Mouse (Mus musculus): ENCODE measurements at regions not wholly inside any gene's neighbourhood (a gene's known extent, or its start where the extent isn't known, plus 50 kb on each side); places are given as distances from the start of the nearest gene placed in this dataset.
"Not testable (repeated sequence)": the region's sequence is repeated elsewhere in the genome, so short reads cannot be mapped to it uniquely, and the experiment has no call there.

DNA sequence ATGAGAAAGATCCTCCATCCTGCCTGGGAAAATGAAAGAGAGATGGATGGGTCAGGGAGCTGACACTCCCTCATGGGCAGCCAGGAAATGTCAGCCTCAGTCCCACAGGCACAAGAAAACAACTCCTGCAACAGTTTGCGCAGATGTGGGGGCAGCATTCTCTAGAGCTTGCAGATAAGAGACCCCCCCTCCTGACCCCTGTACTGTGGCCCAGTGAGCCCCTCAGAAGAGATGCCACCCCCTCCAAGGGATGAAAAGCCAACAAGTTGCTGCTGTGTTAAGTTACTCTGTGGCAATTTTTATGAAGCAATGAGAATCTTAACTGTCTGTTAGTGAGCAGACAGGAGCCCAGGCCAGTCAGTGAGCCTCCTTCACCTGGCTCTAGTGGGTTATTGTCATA lies 406.5 kb downstream of the 1190002N15Rik start:
- no peak for DNase-seq (ENCODE audit: low read depth, low spot score)

DNA sequence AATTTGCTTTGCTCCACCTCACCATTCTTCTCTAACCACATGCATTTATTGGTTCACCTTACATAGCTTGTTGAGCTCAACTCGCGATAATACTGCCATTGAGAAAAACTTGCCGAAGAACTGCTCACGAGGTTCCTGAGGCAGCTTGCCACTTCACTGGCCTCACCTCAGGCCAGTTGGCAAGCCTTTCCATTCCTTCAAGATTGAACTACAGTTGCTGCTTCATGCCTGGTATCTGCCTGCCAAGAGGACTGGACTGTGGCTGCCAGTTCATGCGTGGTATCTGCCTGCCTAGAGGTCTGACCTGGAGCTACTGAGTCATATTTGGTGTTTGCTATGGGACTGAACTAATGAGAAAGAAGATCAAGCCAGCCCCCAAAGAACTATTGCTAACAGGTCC lies 420.9 kb downstream of the 1190002N15Rik start:
- DNase-seq (ENCODE audit: low read depth, low spot score): no peak

DNA sequence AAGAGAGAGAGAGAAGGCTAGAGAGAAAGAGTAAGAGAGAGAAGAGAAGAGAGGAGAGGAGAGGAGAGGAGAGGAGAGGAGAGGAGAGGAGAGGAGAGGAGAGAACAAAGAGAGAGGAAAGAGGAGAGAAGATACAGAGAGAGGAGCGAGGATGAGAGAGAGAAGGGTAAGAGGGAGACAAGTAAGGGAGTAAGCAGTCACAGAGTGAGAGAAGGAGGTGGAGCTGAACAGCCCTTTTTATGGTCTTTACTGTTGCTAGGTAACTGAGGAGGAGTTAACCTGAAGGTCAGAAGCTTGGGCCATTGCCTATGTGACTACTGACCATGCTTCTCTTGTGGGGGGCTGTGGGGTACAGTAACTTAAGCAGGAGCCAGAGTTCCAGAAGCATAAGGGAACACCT lies 430.2 kb downstream of the 1190002N15Rik start:
- DNase-seq (ENCODE audit: low read depth, low spot score): not testable (repeated sequence)

DNA sequence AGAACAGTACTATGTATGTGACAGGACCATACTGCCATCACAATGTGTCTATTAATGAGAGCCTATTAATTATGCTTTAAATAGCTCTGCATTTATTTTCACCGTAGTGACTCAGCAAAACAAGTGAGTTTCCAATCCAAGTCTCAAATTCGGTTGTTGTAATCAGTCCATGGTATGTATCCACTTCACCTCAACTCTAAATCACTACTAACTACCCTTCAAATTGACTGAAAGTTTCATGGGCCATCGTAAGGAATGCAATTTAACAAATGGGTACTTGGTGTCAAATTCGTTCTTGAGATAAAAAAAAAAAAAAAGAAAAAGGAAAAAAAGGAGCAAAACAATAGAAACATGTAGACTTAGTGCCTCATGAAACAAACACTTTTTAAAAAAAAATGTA lies 433.2 kb downstream of the 1190002N15Rik start:
- DNase-seq (ENCODE audit: low read depth, low spot score): no peak

DNA sequence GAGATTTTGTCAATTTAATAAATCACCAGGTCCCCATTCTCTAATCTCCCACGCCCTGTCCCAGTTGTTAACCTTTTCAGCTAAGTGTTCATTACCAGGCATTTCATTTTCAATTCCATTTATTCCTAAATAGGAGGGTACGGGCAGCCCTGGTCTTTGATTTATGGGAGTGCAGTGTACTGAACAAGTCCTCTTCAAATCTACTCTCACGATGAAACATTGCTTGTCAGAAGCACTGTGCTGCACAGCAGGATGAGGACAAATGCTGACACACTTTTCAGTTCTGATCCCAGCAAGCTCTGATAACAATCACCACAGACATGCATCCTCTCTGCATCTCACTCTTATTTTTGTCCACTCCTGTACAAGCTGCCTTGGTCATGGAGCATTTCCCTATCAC lies 435.9 kb downstream of the 1190002N15Rik start:
- no peak for DNase-seq (ENCODE audit: low read depth, low spot score)

DNA sequence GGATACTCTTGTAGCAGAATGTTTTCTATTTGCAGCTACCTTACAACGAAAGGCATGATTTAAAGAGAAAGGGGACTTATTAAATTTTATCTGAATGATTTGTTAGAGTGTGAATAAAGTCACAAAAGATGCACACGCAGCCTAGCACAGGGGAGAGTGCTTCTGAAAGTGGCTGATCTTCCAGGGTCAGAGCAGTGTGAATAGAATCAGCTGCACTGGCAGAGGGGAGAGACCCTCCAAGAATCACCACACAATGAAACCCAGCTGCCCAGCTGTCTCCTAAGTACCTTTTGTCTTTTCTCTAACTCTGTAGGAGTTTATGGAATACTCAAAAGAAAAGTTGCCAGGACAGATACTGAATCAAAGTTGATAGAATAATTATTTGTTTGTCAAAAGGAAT lies 443.1 kb downstream of the 1190002N15Rik start:
- DNase-seq (ENCODE audit: low read depth, low spot score): no peak

DNA sequence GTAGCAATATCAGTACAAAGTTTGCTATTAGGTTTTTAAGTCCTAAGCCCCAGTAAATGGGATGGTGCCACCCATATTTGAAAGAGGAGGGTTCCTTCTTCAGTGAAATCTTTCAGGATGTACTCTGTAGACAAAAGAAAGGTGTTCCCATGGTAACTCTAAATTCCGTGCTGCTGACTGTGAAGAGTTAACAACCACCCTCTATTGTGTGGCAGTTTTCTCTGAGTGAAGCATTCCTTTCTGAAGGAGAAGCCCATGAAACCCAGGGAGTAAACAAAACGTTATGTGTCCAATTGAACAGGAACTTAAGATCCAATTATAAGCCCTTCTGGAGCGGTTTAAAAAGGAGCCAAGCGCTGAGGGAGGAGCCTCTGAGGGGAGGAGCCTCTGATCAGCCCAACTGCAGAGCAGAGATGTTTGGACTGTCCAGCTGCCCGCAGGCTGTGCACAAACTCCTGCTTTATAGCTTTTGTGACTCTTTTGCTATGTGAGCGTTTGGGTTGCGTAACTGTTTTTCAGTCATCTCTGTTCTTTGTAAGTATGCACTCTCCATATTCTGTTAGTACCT lies 446.1 kb downstream of the 1190002N15Rik start:
- no peak for DNase-seq (ENCODE audit: low read depth, low spot score)

DNA sequence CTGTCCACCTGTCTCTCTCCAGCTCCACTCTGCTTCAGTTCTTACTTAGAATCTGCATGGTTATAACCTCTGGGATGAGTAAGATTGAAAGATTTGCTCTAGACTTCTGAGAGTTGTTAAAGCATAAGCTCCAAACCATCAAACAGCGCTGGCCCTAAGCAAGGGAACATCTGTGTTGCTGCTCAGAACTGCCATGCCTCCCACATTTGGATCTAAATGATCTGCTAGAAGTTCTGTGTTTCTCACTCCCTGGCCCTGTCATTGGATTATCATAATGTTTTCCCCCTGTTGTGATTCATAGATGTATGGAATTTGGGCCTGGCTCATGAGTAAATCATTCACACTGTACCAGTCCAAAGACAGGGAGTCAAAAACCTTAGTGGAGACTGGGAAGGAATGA lies 448.1 kb downstream of the 1190002N15Rik start:
- no peak for DNase-seq (ENCODE audit: low read depth, low spot score)

DNA sequence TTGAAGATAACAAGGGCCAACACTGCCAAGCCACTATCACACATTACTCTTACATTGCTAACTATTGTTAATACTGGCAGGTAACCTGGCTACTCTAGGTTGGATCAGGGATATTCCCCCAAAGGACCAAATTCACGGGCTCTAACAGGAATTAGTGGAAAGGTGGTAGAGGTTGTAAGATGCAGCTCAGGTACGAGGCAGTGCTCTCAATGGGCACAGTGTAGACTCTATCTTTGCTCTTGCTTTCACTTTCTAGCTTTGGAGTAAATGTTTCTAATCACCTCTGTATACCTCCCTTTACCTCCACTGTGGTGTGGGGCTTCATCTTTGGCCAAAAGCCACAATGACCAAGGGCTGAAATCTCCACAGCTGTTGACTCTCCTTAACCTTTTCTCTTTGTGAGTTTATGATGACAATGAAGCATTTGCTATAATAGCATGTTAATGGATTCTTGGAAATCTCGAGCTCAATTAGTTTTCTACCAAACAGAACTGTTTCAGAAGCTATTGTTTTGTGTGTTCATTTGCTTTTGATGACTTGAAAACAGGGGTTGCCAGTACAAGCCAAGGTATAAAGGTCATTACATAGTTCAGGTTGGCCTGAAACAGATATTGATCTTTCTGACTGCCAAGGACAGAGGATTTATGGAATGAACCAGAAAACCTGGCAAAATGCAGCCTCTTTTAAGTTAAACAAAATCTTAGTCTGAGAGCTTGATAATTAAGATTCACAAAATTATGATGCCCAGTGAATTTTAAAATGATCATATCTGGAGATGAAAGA lies 454.1 kb downstream of the 1190002N15Rik start:
- DNase-seq (ENCODE audit: low read depth, low spot score): no peak

DNA sequence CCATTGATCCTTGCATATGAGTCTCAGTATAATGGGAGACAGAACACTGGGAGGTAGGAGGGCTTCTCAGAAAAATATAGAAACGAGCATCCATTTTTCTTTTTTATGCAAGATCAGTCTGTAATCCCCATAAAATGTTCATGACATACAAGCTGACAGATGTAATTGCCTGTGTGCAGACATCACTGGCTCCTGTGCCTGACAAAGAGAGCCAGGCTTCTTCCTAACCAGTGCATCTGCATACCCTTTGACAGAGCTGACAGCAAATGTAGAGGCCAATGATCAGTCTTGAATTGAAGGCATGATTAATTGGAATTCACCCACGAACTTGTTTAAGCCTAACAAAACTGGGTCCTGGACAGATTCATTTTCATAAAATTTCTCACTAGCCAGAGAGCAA lies 463.0 kb downstream of the 1190002N15Rik start:
- DNase-seq (ENCODE audit: low read depth, low spot score): no peak

DNA sequence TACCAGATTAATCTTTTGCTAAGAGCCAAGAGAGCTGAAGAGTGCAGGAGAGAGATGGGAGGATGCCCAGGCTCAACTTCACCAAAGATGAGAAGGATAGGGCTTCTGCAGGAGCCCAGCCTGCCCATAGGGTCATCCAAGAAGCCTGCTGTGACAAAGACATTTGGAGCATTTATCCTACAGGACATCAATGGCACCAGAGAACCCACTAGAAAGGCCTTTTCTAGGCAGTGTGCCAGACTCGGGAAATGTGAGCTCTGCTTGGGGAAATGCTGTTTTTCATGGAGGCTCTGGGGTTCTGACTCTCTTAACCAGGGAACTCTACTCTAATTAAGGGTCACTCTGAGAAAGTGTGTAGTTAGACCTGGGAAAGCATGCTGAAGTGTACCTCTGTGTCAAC lies 470.8 kb downstream of the 1190002N15Rik start:
- DNase-seq (ENCODE audit: low read depth, low spot score): no peak

DNA sequence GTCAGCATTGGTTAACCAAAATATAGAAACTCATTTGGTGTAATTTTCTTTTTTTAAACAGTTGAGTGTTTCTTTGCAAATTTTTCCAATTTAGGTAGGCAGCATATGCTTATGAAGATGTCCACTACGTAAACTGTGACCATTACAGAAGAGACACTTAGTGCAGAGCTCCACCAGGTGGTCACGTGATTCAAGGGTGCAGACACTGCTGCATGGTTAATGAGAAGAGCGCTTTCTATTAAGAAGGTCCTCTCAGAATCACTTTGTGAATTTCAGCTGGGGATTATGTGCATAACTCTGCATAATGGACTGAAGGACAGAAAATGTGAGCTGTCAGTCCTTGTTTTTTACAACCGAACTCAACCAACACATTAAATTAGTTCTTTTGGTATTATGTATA lies 484.7 kb downstream of the 1190002N15Rik start:
- DNase-seq (ENCODE audit: low read depth, low spot score): no peak

DNA sequence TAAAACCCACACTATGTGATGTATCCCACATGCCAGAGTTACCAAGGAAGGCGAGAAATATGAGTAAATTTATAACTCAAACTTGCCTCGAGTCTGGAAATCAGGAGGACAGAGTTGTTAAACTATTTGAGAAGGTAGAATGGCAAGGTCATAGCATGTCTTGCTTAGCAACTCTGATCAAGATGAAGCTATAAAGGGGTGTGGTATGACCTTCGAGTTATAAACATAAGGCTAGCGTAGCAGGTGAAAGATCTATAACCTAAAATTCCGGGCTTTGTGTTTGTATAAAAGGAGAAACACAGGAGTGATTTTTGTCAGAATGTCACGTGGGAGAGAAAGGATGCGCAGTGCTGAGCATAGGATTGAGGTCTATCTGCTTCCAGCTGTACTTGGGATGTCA lies 490.0 kb downstream of the 1190002N15Rik start:
- DNase-seq (ENCODE audit: low read depth, low spot score): no peak

DNA sequence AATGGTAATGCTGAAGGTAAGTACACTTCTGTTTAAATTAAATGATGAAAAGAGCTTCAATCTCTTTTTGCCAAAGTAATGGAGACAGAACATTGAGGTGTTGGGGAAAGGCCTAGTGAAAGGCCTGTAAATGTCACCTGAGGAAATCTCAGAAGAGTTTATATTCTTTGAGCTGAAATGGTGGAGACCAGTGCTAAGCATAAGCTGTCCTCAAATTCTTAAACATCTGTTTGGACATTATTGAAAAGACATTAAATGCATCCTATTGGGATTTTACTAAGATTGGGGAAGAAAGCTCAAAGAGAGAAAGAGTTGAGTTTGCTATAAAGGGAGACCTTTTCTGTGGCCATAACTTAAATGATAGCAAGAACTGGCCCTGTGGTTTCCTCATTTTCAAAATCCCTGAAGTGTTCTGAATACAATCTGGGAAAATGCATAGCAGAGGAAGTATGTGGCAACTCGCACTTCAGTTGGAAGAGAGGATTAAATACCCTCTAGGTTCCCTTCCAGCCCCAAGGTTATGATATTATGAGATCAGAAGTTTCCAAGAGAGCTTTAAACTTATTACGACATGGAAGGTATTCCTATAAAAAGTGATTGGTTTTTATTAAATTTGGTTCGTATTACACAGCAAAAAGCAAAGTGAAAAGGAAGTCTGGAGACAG lies 492.3 kb downstream of the 1190002N15Rik start:
- no peak for DNase-seq (ENCODE audit: low read depth, low spot score)

DNA sequence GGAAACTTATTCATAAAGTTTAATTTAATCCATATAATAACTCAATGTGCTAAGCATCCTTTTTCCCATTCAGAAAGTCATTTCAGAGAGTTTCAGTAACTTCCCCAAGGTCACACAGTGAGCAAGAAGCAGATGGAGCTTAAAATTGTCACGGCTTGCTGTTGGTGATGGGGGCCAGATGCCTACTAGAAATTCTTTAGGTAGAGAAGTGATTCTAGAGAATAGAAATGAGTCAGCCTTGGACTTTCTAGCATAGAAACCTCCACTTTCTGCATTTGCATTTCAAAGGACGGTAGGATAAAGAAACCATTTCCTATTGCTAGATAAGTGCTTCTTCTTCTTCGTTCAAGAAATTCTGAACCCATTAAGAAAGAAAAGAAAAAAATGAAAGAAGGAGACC lies 514.1 kb downstream of the 1190002N15Rik start:
- peak; percentile 27 for DNase-seq (ENCODE audit: low read depth, low spot score)

DNA sequence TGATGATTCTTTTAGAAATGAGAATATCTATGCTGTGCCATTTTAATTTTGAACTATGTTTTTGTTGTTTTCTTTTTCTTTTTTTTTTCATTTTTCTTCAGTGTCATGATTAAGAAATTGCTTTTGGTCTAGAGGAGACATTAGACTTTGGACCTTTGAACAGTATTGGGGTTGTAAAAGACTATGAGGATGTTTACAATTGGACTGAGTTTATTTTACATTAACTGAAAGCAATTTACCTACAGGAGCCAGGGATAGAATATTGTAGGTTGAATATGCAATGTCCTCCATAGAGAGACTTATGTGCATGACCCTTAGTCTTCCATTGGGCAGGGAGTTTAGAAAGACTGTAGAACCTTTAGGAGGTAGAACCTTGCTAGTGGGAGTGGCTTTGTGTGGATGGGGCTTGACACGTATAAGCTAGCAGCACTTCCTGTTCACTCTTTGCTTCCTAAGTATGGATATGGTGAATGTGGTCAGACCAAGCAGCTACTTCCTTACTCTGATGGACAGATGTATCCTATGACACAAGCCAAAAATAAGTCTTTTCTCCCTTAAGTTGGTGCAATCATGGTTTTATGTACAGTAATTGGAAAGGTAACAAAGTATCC lies 516.5 kb downstream of the 1190002N15Rik start:
- no peak for DNase-seq (ENCODE audit: low read depth, low spot score)

DNA sequence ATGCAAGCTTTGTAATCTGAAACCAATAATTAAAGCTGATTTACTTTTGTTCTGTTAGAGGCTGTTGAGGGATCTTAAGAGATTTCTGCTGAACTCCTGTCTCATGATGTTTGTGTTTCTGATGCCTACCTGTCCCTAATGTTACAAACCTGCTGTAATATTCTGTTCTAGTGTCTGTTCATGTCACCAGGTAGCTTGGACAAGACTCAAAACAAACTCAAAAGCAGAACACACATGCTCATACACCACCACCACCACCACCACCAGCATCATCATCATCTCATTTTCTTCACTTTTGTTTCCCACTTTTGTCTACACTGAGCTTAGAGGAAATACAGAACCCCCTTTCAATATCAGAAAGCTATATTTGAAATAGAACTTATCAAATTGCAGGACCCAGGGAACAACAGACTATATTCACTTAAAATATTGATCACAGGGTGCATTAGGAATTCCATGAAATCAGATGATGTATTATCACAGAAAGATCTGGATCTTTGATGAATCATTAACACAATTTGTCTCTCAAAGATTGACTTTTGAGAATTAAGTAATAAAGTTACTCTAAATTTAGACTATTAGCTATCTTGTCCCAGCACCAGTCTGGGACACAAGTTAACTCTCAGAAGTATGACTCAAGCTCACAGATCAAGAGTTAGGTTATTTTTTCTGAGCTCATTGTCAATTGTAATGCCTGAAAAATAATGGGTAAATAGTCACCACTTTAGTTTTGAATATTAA lies 521.0 kb downstream of the 1190002N15Rik start:
- no peak for DNase-seq (ENCODE audit: low read depth, low spot score)

DNA sequence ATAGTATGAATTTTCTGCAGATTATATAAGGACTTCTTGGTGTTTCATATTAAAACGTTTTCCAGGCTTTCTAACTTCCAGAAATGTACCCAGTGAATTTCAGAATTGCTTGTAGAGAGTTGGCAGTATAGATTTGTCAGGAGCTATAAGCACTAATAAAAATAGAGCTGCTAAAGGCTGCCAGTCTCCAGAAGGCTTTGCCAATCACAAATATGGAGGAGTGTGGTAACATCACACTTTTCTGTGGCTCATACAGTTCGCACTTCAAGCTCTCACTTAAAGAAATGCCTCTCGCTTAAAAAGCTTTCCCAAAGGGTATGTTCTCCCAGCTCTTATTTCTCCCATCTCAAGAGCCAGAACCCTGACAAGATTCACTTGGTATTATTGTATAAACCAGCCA lies 545.7 kb downstream of the 1190002N15Rik start:
- peak; percentile 88 for DNase-seq (ENCODE audit: low read depth, low spot score)

DNA sequence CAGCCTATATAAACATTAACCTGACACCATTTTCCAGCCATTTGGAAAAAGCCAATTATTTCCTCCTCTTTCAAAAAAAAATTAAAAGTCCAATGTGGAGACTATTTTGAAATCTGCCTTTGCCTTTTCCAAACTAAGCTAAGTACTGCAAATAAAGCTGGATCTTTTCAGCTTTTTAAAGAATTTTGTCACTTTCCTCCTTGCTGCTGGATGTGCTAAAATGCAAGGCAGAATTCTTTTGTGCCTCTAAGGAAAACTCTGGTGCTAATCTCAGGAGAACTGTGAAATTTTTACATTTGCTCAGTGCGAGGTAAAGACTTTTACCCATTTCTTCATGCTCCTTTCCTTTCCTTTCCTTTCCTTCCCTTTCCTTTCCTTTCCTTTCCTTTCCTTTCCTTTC lies 546.7 kb downstream of the 1190002N15Rik start:
- DNase-seq (ENCODE audit: low read depth, low spot score): peak; percentile 69

DNA sequence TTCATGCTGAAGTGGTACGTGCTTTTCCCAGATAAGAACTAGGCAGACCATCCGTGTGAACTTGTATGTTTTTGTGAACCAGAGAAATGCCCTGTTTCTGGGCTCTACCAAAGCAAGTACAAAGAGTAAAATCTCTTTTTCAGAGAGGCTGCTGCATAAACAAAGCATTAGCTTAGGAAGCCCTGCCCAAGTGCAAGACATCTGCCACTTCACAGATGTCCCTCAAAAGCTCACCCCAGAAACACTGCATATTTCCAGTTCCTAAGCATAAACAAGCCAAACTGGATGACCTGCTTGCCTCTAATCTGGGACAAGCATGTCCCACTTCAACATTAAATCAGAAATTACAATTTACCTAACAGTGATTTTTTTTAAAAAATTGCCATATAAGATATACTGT lies 556.7 kb downstream of the 1190002N15Rik start:
- DNase-seq (ENCODE audit: low read depth, low spot score): no peak

DNA sequence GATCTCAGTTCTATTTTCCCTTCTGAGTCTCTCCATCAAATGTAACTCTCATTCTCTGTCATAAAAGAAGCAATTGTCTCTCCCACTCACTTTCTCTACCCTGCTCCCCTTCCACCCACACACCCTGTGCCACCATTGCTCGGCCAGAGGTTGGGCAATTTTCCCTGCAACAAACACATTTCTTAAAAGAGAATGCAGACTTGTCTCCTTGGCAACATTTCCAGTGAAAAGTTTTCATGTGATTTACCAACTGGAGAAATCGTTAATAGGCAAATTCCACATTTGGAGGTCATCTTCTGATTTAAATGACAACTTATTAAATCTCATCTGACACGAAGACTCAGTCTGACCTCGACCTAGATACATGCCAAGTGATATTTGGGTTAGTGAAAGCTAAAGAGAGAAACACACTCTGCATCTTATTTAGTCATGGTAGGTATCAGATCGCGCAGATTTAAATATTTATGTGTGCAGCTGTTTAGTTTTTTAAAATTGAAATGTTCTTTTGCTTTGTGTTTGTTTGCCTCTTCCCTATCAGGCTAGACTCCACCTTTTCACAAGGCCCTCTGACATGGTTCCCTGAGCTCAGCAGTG lies 568.1 kb downstream of the 1190002N15Rik start:
- DNase-seq (ENCODE audit: low read depth, low spot score): no peak
